Mouse (Mus musculus): ENCODE data around the gene Kmt2c.
"Not testable (repeated sequence)": the region's sequence is repeated elsewhere in the genome, so short reads cannot be mapped to it uniquely, and the experiment has no call there.

Kmt2c gene

DNA sequence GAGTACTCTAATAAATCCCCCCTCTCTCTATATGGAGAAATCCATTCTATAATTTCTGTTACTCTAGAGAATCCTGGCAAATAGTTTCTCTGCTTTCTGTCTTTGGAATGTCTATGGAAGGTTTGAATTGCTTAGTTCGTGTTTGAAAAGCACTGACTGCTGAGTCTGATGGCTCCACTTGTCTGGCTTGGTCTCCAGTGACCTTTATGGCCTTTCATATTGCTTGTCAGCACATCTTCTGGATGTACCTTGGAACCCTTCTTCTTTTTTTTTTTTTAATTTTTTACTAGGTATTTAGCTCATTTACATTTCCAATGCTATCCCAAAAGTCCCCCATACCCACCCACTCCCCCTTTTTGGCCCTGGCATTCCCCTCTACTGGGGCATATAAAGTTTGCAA is 274.2 kb downstream of the Kmt2c start:
- DNase-seq (ENCODE audit: low read depth, low spot score) = not testable (repeated sequence)

DNA sequence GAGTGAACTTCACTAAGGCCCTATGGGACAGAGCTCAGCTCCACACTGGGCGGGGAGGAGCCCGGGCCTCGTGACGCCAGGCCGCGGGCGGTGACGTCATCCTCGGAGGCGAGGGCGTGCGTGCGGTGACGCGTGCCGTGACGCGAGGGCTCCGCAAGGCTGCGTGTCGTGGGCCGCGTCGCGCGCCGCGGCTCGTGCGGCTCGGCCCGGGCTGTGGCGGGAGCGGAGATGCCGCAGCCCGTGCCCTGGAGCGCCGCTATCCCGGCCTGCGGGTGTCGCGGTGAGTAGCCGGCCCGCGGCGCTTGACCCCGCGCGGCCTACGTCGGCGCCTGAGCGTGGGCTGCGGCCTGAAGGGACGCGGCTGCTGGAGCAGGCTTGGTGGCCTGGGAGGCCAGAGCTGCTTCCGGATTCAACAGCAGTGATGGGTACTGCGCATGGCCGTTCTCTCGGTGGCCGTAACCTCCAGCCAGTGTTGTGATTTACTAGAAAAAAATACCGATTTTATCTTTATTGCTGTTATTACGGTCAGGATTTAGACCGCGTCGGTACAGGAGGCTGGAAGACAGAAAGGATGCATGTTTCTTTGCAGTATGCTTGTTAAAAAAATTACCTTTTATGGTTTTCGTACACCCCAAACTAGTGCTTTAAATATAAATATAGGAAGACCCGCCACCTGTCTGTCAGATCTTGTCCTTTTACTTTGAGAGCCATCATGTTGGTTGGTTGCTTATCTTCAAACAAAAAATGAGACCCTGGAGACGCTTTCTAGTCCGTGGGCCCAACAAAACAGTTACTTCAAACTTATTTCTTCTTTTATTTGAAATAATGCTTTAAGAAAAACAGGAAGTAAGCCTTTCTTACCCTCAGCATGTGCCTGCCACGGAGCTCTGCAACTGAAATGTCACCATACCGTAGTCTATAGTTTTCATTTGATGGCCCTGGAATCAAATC is 275.6 kb downstream of the Kmt2c start, which contains the start of gene E130116L18Rik:
TSS of gene E130116L18Rik (minus strand) at position 402 of the 951 bp plus-strand sequence.
- DNase-seq (ENCODE audit: low read depth, low spot score) = peak; percentile 91
